Mouse (Mus musculus) testis, adult 2 months (tissue): ENCODE data around the gene Ctla4. TPM values are rescaled to one million over a fixed set of nuclear protein-coding genes. Genes with fewer than 3 reads are reported as not detected.
A peak's percentile ranks its signal among the peaks of the same experiment; 100 is the strongest.

ENCODE experiments used
- H3K27ac ChIP-seq: fragments of 200-500 bp; 2 replicates; pipeline ENCODE4 v1.5.1; 2012; ENCODE audit warnings: low read depth, low read length; ENCODE audit not compliant: control insufficient read depth, insufficient read depth
- H3K27me3 ChIP-seq: fragments of 200-500 bp; 2 replicates; pipeline ENCODE4 v1.6.1; 2012; ENCODE audit warnings: mild to moderate bottlenecking, low read length, moderate library complexity; ENCODE audit not compliant: control insufficient read depth, insufficient read depth
- H3K36me3 ChIP-seq: fragments of 200-500 bp; 2 replicates; pipeline ENCODE4 v1.6.1; 2012; ENCODE audit warnings: mild to moderate bottlenecking, low read length; ENCODE audit not compliant: control insufficient read depth, insufficient read depth
- H3K4me1 ChIP-seq: fragments of 200-500 bp; 2 replicates; pipeline ENCODE4 v1.6.1; 2012; ENCODE audit warnings: low read length; ENCODE audit not compliant: control insufficient read depth, insufficient read depth
- H3K4me3 ChIP-seq: fragments of 200-500 bp; 2 replicates; pipeline ENCODE4 v1.5.1; 2012; ENCODE audit warnings: low read depth, mild to moderate bottlenecking, low read length, moderate library complexity, mixed read lengths; ENCODE audit not compliant: control insufficient read depth
- CTCF ChIP-seq: fragments of 200-500 bp; IDR thresholded peaks from 2 replicates; pipeline ENCODE4 v1.5.1; 2012; ENCODE audit warnings: low read depth, mild to moderate bottlenecking, inconsistent platforms, low read length, moderate library complexity; ENCODE audit not compliant: control insufficient read depth, insufficient read depth, insufficient replicate concordance
- POLR2A ChIP-seq: fragments of 200-500 bp; IDR thresholded peaks from 2 replicates; pipeline ENCODE4 v1.6.1; 2012; ENCODE audit warnings: low read depth, mild to moderate bottlenecking, inconsistent platforms, low read length, moderate library complexity; ENCODE audit not compliant: control insufficient read depth
- polyA plus RNA-seq: library from polyadenylated mRNA; depleted of rRNA; stranded (reverse); fragments of >200 nt; gene quantifications from 2 replicates; pipeline ENCODE4 v1.2.3, GENCODE M21; 2012

Ctla4 gene
- polyA plus RNA-seq, 1 experiment = not detected

DNA sequence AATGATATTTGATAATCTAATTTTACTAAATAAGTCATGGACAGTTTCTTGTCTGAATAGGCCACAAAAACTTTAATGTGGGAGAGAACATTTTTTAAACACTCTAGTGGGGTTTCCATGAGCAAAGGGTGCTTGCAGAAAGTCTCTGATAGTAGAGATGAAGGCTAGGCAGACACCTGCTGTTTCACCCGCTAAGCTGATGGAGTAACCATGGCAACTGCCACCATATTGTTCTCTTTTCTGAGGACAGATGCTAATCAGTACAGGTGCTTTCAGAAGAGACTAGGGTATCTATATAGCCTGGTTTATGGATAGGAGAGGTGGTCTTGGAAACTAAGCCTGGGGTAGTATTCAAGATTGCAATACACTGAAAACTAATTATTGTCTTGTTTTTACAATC lies 24.0 kb downstream of the Ctla4 start:
- Histone ChIP-seq H3K27me3 (no peaks in the 10 kb centered on the region), H3K27ac (no peak overlapping the region), H3K4me3 (no peak overlapping the region), H3K36me3 (no peaks in the 10 kb centered on the region), H3K4me1 (no peaks in the 10 kb centered on the region)
- TF ChIP-seq CTCF (no peak), POLR2A (no peak)

DNA sequence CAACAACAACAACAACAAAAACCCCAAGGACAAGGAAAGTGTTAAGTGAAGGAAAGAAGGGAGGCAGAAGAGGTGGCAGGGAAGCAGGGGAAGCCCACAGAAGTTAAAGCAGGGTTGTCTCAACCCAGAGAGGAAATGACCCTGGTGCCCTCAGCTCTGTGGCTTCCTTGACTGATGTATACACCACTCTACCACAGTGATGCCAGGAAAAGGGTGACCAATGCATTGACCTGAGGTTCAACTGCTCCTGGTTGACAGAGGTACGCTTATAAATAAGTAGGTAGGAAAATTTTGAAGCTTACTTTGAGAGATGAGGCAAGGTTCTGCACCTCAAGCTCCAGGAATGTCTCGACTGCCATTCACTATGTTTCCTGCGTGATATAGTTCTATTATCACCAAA lies 24.8 kb downstream of the Ctla4 start:
- TF ChIP-seq CTCF = no peak
- TF ChIP-seq POLR2A = no peak

GRCm38 (mm10) chr1:60913305-60913704 lies 26.5 kb downstream of the Ctla4 start:
- TF ChIP-seq CTCF (no peak), POLR2A (no peak)
- H3K27me3 ChIP-seq = no peaks in the 10 kb centered on the region
- no peaks in the 10 kb centered on the region for H3K4me1 ChIP-seq
- H3K27ac ChIP-seq = no peak overlapping the region
- no peaks in the 10 kb centered on the region for H3K36me3 ChIP-seq
- no peak overlapping the region for H3K4me3 ChIP-seq

More for the DNA sequence above, 24.8 kb downstream of the Ctla4 start:
- no peaks in the 10 kb centered on the region for H3K4me1 ChIP-seq
- no peaks in the 10 kb centered on the region for H3K27me3 ChIP-seq
- no peaks in the 10 kb centered on the region for H3K36me3 ChIP-seq
- no peak overlapping the region for H3K4me3 ChIP-seq
- no peak overlapping the region for H3K27ac ChIP-seq

DNA sequence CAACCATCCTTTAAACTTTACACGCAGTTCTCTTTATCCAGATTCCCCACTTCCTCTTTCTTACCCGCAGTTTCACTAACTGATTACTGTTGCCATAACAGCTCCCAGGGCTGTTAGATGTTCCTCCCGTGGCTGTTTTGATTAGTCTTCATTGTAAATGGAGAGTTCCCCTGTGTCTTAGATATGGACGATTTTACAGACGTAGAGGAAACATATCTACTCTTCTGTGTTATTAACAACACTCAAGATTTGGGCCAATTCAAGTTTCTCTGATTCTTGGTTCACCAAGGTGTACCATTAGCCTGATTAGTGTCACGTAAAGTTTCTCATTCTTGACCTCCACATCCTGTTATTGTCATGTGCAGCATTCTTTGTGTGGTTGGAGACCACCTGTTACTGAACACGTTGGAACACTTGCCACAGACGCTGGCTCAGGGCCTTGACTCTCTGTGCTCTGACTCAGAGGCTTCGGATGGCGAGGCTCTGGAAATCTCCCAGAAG lies 29.5 kb downstream of the Ctla4 start:
- Histone ChIP-seq H3K4me1 (peaks cover 6% of the 10 kb centered on the region), H3K36me3 (no peaks in the 10 kb centered on the region), H3K27me3 (no peaks in the 10 kb centered on the region), H3K27ac (no peak overlapping the region), H3K4me3 (no peak overlapping the region)
- TF ChIP-seq CTCF = no peak
- no peak for TF ChIP-seq POLR2A

- peak overlapping the region; percentile 59 for H3K4me3 ChIP-seq
- TF ChIP-seq CTCF (no peak), POLR2A (peak; percentile 29; the same call in 1 of the 2 replicates)
- H3K27ac ChIP-seq = peak overlapping the region; percentile 48
- H3K4me1 ChIP-seq = peaks cover 7% of the 10 kb centered on the region
- H3K36me3 ChIP-seq = no peaks in the 10 kb centered on the region
- no peaks in the 10 kb centered on the region for H3K27me3 ChIP-seq
These were observed 33.9 kb downstream of the Ctla4 start for GRCm38 (mm10) chr1:60920493-60921355.

DNA sequence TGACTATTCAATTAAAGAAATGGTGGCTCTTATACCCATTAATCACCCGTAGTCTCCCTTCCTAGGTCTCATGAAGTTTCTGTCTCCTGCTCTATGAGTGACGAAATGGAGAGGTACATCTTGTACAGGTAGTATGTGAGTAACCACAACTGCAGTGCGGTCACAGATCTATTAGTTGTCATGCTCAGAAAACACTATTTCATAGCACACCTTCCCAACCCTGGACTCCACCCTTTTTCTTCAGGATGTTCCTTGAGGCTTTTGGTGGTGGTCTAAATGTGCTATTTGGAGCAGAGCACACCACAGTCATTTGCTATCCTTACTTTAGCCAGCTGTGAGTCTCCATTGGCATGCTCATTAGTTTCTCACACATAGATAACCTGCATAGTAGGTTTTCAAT lies 42.2 kb downstream of the Ctla4 start:
- no peak overlapping the region for H3K4me3 ChIP-seq

DNA sequence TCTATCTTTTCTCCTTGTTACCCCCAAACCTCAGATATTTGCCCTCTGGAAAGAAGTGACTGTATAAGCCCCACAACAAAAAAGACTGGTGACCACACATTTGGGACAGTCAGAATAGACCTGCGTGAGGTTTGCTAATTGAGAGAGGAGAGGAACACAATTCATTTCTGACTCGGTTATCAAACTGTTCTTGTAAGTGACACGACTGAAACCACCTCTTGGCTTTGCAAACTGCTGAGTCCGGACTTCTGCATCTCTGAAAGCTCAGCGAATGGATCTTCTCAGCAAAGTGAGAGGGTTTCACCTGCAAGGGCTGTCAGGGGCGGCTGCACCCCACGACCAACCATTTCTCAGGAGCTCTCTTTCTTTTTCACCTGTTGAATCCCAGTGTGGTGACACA lies 43.6 kb downstream of the Ctla4 start:
- H3K4me3 ChIP-seq = no peak overlapping the region
- TF ChIP-seq POLR2A (no peak), CTCF (no peak)
- H3K27ac ChIP-seq = no peak overlapping the region
- no peaks in the 10 kb centered on the region for H3K27me3 ChIP-seq
- no peaks in the 10 kb centered on the region for H3K36me3 ChIP-seq
- H3K4me1 ChIP-seq = no peaks in the 10 kb centered on the region

More for the DNA sequence above, 42.2 kb downstream of the Ctla4 start:
- Histone ChIP-seq H3K27ac (no peak overlapping the region), H3K36me3 (no peaks in the 10 kb centered on the region), H3K27me3 (no peaks in the 10 kb centered on the region), H3K4me1 (no peaks in the 10 kb centered on the region)
- TF ChIP-seq CTCF (no peak), POLR2A (no peak)

- no peaks in the 10 kb centered on the region for H3K36me3 ChIP-seq
- H3K4me3 ChIP-seq = no peak overlapping the region
- H3K27me3 ChIP-seq = no peaks in the 10 kb centered on the region
- no peak overlapping the region for H3K27ac ChIP-seq
- TF ChIP-seq POLR2A (no peak), CTCF (no peak)
- no peaks in the 10 kb centered on the region for H3K4me1 ChIP-seq
These were observed 49.3 kb downstream of the Ctla4 start for GRCm38 (mm10) chr1:60935968-60936581.
